Mouse (Mus musculus) stomach, embryonic 16.5 days (tissue): ENCODE data around the gene Nmrk1. TPM values are rescaled to one million over a fixed set of nuclear protein-coding genes. Genes with fewer than 3 reads are reported as not detected.

ENCODE experiments used
- ATAC-seq: fragments of 200-750 bp; cut with Nextera tagmentation; 2 replicates; pipeline ENCODE4 v1.8.0; 2017; ENCODE audit warnings: moderate number of reproducible peaks, moderate TSS enrichment; ENCODE audit not compliant: insufficient read depth, low FRiP score
- H3K27ac ChIP-seq: fragments of 300-500 bp; sonication (generic); 2 replicates; pipeline ENCODE4 v1.5.1; 2014; ENCODE audit warnings: low read length
- H3K27me3 ChIP-seq: fragments of 300-500 bp; sonication (generic); 2 replicates; pipeline ENCODE4 v1.6.1; 2014; ENCODE audit warnings: low read length, control low read depth, mixed read lengths; ENCODE audit not compliant: control insufficient read depth, insufficient read depth
- H3K36me3 ChIP-seq: fragments of 300-500 bp; sonication (generic); 2 replicates; pipeline ENCODE4 v1.6.1; 2014; ENCODE audit warnings: low read length; ENCODE audit not compliant: control insufficient read depth, insufficient read depth
- H3K4me1 ChIP-seq: fragments of 300-500 bp; sonication (generic); 2 replicates; pipeline ENCODE4 v1.6.1; 2014; ENCODE audit warnings: low read length, control low read depth, mixed read lengths; ENCODE audit not compliant: control insufficient read depth, insufficient read depth
- H3K4me2 ChIP-seq: fragments of 300-500 bp; sonication (generic); 2 replicates; pipeline ENCODE4 v1.6.1; 2014; ENCODE audit warnings: low read depth, low read length, mixed read lengths
- H3K4me3 ChIP-seq: fragments of 300-500 bp; sonication (generic); replicated peaks from 2 replicates; pipeline ENCODE4 v1.5.1; 2014; ENCODE audit warnings: mild to moderate bottlenecking, low read length
- H3K9ac ChIP-seq: fragments of 300-500 bp; sonication (generic); 2 replicates; pipeline ENCODE4 v1.6.1; 2014; ENCODE audit warnings: low read length
- H3K9me3 ChIP-seq: fragments of 300-500 bp; sonication (generic); replicated peaks from 2 replicates; pipeline ENCODE4 v1.6.1; 2016; ENCODE audit warnings: low read length, control low read depth; ENCODE audit not compliant: control insufficient read depth
- WGBS: fragments of 180-500 bp; shearing (Covaris S2); extraction: QIAGEN DNeasy Blood & Tissue Kit; methylation state at CpG from one replicate; pipeline ENCODE4 v1.1.7; 2014; 5-methylcytosine and 5-hydroxymethylcytosine counted together
- polyA plus RNA-seq: library from polyadenylated mRNA; unstranded; fragments of >200 nt; fragmentation: Nextera tagmentation; extraction: Ambion mirVana; gene quantifications from 2 replicates; pipeline ENCODE4 v1.2.1, GENCODE M21; 2015

Gene Nmrk1
- polyA plus RNA-seq, 1 experiment from 2014 or later: 14.9 TPM

DNA sequence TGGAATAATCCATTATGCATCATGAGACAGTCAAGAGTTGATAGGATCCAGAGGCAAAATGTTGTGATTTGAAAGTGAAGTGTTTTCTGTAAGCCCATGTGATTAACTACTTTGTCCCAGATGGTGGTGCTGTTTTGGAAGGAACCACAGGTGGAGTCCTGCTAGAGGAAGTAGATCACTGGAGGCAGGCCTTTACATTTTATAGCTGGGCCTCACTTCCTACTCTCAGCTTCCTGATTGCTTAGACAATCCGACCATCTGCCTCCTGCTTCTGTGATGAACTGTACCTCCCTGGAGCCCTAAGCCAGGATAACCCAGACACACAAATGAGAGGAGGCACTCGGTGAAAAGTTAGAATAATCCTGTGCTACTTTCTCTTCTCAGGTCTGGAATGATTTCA, 32.2 kb downstream of the Nmrk1 start:
- Histone ChIP-seq H3K4me2 (no peak overlapping the region), H3K27me3 (no peaks in the 10 kb centered on the region), H3K36me3 (no peaks in the 10 kb centered on the region), H3K9ac (no peak overlapping the region), H3K4me1 (no peaks in the 10 kb centered on the region), H3K27ac (no peak overlapping the region), H3K9me3 (no peaks in the 10 kb centered on the region), H3K4me3 (no peak overlapping the region)
- WGBS: 57% methylated on average over 2 of the region's 2 CpGs
- no peak for ATAC-seq

DNA sequence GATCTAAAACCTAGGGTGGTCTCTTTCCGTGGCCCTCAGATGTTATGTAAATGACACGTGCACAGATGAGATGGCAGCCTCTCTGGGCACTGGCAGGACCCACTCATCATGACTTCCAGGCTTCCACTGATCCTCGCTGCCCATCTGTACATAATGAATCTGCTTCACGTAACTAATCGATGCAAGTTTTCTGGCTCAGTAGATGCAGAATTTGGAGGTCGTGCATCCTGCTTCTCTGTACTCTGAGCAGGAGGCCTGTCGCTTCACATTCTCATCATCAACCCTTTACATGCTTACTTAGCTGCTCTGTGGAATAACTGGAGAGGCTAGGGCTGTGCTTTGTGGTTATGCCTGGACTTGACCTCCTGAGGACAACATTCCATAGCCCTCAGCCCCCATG, 35.2 kb downstream of the Nmrk1 start:
- Histone ChIP-seq H3K4me2 (no peak overlapping the region), H3K9ac (no peak overlapping the region), H3K27ac (no peak overlapping the region), H3K4me1 (peaks cover 2% of the 10 kb centered on the region; the same call in 1 of the 2 replicates), H3K36me3 (no peaks in the 10 kb centered on the region), H3K4me3 (no peak overlapping the region), H3K27me3 (no peaks in the 10 kb centered on the region), H3K9me3 (no peaks in the 10 kb centered on the region)
- ATAC-seq: no peak
- 88% methylated on average over 7 of the region's 7 CpGs for WGBS

GRCm38 (mm10) chr19:18669551-18669950, 37.8 kb downstream of the Nmrk1 start:
- WGBS: 96% methylated on average over 7 of the region's 7 CpGs
- Histone ChIP-seq H3K4me2 (no peak overlapping the region), H3K9me3 (no peaks in the 10 kb centered on the region), H3K36me3 (no peaks in the 10 kb centered on the region), H3K27ac (peak overlapping the region; percentile 30; the same call in 1 of the 2 replicates), H3K4me3 (no peak overlapping the region), H3K4me1 (peaks cover 18% of the 10 kb centered on the region), H3K27me3 (no peaks in the 10 kb centered on the region), H3K9ac (no peak overlapping the region)
- no peak for ATAC-seq

GRCm38 (mm10) chr19:18670608-18671007, 38.9 kb downstream of the Nmrk1 start, which contains the start of gene Carnmt1:
Gene Carnmt1, plus strand, starts transcription at chr19:18670764.
- H3K4me2 ChIP-seq: peak within 1 kb of the TSS; percentile 66
- peak within 1 kb of the TSS; percentile 85 for H3K27ac ChIP-seq
- H3K4me3 ChIP-seq: peak within 1 kb of the TSS; percentile 82
- ATAC-seq: peak; percentile 99
- WGBS: under 1% methylated on average over 49 of the region's 58 CpGs
- H3K4me1 ChIP-seq: peaks cover 18% of the 10 kb centered on the region
- no peaks in the 10 kb centered on the region for H3K36me3 ChIP-seq
- no peaks in the 10 kb centered on the region for H3K27me3 ChIP-seq
- no peaks in the 10 kb centered on the region for H3K9me3 ChIP-seq
- peak within 1 kb of the TSS; percentile 88 for H3K9ac ChIP-seq

- ATAC-seq: peak; percentile 71
- Histone ChIP-seq H3K27ac (peak overlapping the region; percentile 85), H3K36me3 (no peaks in the 10 kb centered on the region), H3K4me2 (peak overlapping the region; percentile 66), H3K4me3 (peak overlapping the region; percentile 82), H3K9me3 (no peaks in the 10 kb centered on the region), H3K9ac (peak overlapping the region; percentile 88), H3K4me1 (peaks cover 20% of the 10 kb centered on the region), H3K27me3 (no peaks in the 10 kb centered on the region)
- WGBS: under 1% methylated on average over 60 of the region's 64 CpGs
These were observed 39.4 kb downstream of the Nmrk1 start for GRCm38 (mm10) chr19:18671056-18671741.

- H3K9ac ChIP-seq: peak overlapping the region; percentile 17; the same call in 1 of the 2 replicates
- no peak overlapping the region for H3K27ac ChIP-seq
- no peak for ATAC-seq
- H3K4me1 ChIP-seq: peaks cover 20% of the 10 kb centered on the region
- H3K27me3 ChIP-seq: no peaks in the 10 kb centered on the region
- 49% methylated on average over 3 of the region's 3 CpGs for WGBS
- peak overlapping the region; percentile 82 for H3K4me3 ChIP-seq
- H3K4me2 ChIP-seq: peak overlapping the region; percentile 66
- H3K36me3 ChIP-seq: no peaks in the 10 kb centered on the region
- no peaks in the 10 kb centered on the region for H3K9me3 ChIP-seq
These were observed 40.7 kb downstream of the Nmrk1 start for GRCm38 (mm10) chr19:18672498-18672897.

GRCm38 (mm10) chr19:18673116-18673515, 41.4 kb downstream of the Nmrk1 start:
- 49% methylated on average over 4 of the region's 4 CpGs for WGBS

GRCm38 (mm10) chr19:18682142-18682541, 50.4 kb downstream of the Nmrk1 start:
- Histone ChIP-seq H3K9ac (no peak overlapping the region), H3K4me3 (no peak overlapping the region), H3K9me3 (no peaks in the 10 kb centered on the region), H3K27ac (no peak overlapping the region), H3K36me3 (0 out of 2 replicates have a peak, but pooled peaks cover 2% of the 10 kb centered on the region), H3K4me2 (no peak overlapping the region), H3K27me3 (no peaks in the 10 kb centered on the region), H3K4me1 (no peaks in the 10 kb centered on the region)
- 67% methylated on average over 4 of the region's 4 CpGs for WGBS
- no peak for ATAC-seq

More at GRCm38 (mm10) chr19:18673116-18673515, 41.4 kb downstream of the Nmrk1 start:
- H3K4me2 ChIP-seq: peak overlapping the region; percentile 22
- no peaks in the 10 kb centered on the region for H3K27me3 ChIP-seq
- no peak overlapping the region for H3K4me3 ChIP-seq
- no peak for ATAC-seq
- H3K36me3 ChIP-seq: no peaks in the 10 kb centered on the region
- peak overlapping the region; percentile 20 for H3K9ac ChIP-seq
- peaks cover 20% of the 10 kb centered on the region for H3K4me1 ChIP-seq
- no peak overlapping the region for H3K27ac ChIP-seq
- H3K9me3 ChIP-seq: no peaks in the 10 kb centered on the region

- Histone ChIP-seq H3K27me3 (no peaks in the 10 kb centered on the region), H3K9me3 (no peaks in the 10 kb centered on the region), H3K4me3 (no peak overlapping the region), H3K36me3 (no peaks in the 10 kb centered on the region), H3K4me1 (no peaks in the 10 kb centered on the region; the same call in 1 of the 2 replicates), H3K9ac (no peak overlapping the region), H3K4me2 (no peak overlapping the region), H3K27ac (no peak overlapping the region)
- no peak for ATAC-seq
- 75% methylated on average over 3 of the region's 3 CpGs for WGBS
These were observed 55.8 kb downstream of the Nmrk1 start for GRCm38 (mm10) chr19:18687556-18687955.
